Mouse (Mus musculus) CD4-positive, CD25-positive, alpha-beta regulatory T cell (primary cell): ENCODE measurements around the gene Plxna3. TPM values are rescaled to one million over a fixed set of nuclear protein-coding genes. Genes with fewer than 3 reads are reported as not detected.

Experiments
- polyA plus RNA-seq: library from polyadenylated mRNA; unstranded; fragments of 100-300 nt; shearing (Covaris generic); gene quantifications from one replicate; pipeline ENCODE4 v1.2.1, GENCODE M21; 2017

Gene Plxna3
- polyA plus RNA-seq: 6.1 TPM

DNA sequence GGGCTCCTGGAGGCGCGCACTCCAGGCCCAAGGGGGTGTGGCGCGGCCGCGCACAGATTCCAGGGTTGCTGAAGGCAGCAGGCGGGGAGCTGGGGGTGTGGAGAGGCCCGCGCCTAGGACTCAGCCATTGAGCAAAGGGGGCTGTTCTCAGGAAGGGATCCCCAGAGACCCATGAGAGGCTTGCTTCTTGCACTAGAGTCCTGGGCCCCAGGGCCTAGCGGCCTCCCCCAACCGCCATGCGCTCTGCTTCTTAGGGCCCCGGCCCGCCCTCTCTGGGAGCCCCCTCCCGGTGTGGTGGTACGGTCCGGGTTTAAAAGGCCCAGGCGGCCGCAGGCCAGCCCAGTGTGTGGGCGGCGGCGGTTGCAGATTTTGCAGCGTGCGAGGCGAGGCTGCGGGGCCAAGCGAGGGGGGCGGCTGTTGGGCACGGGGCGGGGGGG lies at the start of gene Plxna3:
Plxna3 (plus strand) TSS at position 342 of the 437 bp plus-strand sequence.

DNA sequence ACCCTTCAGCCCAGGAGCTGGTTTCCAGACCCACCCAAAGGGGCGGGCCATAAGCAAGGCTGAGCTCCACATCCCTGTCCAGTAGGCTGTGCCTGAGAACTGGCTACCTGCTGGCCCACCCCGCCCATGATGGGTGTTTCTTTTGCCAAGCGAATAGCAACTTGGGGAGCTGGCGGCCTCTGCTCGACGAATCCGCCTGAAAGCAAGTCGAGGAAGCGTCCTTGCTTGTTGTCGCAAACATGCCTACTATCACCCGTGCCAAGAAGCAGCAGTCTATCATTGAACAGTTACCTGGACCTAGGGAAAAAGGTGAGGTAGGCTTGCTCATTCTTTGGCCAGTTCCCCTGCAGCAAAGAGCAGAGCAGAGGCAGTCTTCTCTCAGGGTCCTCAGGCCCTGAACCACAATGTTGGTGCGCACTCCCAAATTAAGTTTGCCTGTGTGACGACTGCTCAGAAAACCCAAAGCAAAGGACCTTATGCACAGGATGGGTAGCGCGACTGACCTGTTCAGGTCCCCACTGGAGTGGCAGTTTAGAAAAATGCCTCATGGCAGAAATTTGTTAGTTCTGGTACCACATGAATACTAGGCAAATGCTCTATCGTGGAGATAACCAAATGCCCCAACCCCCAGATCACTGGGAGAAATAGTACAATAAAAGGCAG lies 47.0 kb upstream of the Plxna3 start, which contains the start of the genes Taz and Dnase1l1:
Taz (plus strand) TSS at position 181 of the 663 bp plus-strand sequence.
Dnase1l1 (minus strand) TSS at position 606 of the 663 bp plus-strand sequence.

DNA sequence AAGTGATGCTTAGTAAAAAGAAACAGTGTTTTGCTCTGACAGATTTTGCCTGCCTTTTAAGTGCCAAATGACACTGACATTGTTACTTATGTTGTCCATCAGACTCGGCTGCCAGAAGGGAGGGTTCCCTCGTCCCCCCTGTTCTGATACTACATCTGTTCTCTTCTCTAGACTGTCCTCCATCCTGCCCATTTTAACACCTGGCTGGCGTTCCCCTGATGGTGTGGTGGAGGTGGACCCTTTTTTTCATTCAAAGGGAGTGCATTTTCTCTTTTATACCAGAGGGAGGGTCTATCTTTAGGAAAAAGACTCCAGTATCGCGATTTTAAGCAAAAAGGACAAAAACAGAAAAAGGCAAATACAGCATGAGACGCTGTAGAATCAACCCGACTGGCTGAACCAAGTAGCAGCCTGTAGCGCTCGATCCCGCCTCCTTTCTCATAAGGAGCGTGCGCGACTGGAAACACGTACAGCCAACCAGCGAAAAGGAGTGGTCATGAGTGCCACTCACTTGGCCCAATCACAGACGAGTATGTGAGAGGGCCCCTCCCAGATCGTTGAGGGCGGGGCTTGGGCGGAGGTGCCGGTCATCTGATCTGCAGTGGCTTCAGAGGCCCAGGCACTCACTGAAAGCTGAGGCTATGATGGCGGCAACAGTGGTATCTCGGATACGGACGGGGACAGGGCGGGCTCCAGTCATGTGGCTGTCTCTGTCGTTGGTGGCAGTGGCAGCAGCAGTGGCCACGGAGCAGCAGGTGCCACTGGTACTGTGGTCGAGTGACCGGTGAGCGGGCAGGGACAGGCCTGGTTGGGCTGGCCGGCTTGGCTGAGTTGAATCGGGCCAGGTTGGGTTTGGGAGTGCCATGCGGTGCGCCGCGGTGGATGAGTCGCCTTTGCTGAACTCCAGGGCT lies 32.1 kb upstream of the Plxna3 start, which contains the start of gene Atp6ap1:
Atp6ap1 (plus strand) TSS at position 560 of the 911 bp plus-strand sequence.

DNA sequence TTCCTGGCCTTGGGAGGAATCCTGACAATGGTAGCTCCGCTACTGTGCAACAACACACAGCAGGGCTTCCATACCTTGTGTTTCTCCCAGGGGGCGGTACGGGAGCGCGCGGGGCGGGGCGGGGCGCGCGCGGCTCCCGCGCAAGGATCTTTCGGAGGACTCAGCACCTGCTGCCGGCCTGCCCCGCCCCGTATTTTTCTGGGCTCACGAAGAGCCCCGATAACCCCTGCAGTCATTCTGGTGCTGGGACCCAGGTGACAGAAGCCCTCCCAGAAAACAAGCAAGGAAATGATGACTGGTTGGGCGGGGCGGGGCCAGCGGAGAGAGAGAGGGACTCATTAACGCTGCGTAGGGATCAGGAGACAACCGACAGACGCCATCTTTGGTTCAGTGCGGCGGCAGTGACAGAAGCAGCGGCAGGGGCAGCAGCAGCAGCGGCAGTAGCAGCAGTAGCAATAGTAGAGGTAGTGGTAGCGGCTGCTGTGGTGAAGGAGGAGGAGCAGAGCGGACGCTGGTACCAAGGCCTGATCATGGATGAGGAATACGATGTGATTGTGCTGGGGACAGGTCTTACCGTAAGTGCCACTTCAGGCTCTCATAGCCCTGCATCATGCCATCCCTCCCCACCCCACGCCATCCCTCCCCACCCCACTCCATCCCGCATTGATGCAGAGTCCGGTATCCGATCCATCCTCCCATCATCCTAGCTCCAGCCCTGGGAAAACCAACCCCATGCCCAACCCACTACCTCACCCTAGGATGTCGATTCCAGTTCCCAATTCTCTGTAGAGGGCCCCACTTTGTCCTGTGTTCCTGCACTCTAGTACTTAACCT lies 23.8 kb upstream of the Plxna3 start, which contains the start of gene Gdi1:
Gdi1 (plus strand) TSS at position 132 of the 834 bp plus-strand sequence.

DNA sequence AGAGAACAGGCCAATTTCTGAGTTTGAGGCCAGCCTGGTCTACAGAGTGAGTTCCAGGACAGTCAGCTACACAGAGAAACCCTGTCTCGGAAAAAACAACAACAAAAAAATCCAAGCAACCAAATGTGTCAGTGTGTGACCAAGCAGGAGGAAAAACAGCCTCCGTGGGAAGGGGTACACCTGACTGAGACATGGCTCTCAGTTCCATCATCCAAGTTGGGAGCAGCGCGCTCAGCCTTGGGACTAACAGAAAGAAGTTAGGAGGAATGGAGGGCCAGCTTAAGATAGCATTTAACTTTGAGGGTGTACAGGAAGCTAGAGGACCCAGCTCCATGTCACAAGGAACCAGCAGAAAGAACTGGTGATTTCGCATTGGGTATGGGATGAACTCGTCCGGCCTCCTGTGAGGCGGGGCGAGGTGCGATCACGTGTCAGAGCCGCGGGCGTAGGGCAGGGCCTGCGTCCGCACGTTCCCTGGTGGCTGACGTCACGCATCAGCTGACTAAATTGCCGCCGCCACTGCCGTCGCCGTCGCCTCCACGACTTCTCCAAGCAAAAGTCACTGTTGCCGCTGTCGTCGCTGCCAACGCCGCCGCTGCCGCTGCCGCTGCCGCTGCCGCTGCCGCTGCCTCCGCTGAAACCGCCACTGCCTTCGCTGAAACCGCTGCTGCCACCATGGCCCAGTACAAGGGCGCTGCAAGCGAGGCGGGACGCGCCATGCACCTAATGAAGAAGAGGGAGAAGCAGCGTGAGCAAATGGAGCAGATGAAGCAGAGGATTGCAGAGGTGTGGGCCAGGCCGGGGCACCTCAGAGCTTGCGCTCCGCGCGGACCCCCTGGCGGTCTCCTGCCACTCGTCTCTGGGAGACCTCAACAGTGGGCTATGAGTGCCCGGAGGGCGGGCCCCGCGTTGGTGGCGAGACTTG lies 16.1 kb upstream of the Plxna3 start, which contains the start of gene Fam50a:
Fam50a (plus strand) TSS at position 494 of the 925 bp plus-strand sequence.

DNA sequence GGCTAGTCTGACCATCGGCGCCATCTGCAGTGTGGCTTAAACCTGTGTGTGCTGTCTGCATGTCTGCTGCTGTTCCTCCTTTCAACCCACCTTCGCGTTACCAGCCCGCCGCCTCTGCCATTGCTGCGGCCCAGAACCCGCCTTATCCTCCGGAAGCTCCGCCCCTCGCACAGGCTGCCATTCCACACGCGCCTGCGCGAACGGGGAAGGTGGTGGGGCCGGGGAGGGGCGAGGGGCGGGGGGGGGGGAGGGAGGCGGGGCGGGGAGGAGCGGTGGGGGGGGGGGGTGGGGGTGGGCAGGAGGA lies 24.6 kb downstream of the Plxna3 start, which contains the start of gene Lage3:
Lage3 (minus strand) TSS at position 152 of the 304 bp plus-strand sequence.

DNA sequence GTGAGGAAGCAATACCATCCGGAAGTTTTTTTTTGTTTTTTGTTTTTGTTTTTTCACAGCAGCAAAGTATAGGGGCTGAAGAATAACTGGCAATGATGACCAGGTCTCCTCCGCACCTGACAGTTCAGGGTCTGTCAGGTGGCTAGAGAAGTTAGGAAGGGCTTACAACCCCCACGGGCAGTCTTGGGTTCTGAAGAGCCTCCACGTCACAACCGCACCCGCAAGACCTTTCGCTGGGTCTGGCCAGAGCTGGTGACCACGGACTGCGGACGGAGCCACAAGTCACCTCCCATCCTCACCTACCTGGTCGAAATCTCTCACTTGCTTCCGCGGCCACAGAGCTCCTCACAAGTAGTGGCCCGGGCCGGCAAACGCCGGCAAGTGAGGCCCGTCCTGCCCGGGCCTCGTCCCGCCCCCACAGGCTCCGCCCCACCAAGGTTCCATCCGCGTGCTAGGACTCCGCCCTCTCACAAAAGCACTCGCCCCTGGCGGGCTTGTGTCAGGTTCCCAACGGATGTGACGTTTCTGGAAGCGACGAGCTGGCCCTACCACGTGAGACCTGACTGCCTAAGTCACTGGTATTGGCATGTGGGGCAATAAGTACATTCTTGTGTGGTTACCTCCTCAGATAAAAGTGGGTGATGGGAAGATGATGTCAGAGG lies 44.2 kb downstream of the Plxna3 start, which contains the start of the genes Ubl4a and Slc10a3:
Ubl4a (minus strand) TSS at position 331 of the 662 bp plus-strand sequence.
Slc10a3 (minus strand) TSS at position 462 of the 662 bp plus-strand sequence.

DNA sequence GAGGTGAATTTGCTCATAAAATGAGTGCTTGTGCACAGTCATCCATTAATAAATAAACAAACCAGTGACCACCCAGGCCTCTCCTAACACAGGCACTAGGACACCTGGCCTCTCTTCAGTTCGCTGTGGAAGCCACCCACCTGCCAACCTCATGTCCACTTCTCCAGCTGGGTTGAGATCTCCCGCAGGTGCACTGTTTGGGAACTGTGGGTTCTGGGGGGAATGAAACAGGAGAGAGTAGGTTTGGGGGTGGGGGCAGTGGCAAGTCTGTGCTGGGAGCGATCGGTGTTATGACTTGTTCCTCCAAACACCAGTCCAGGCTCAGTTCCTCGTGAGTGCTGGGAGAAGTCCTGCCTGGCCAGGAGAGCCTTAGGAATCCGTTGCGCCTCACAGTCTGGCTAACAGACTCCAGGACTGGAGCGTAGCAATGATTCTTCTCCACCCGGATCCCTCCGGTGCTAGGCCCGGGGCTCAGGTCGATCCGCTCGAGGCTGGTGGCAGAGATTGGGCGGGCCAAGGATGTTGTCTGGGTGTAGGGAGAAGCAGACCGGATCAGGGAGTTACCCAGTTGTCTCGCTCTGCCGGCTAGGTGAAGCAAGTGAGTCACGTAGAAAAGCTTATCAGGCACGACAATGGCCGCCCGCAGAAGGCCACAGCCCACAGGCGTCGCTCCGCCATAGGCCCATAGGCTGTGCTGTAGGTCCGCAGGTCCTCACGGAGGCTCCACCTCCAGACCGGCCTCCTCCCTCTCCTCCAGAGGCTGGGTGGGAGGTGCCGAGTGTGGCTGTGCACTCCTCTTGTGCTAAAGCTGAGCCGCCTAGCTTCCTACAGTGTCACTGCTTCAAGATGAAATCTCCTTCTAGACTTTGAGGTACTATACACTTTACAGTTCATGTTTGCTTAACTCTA lies 63.9 kb downstream of the Plxna3 start, which contains the start of the genes Fam3a and Ikbkg:
Fam3a (minus strand) TSS at position 738 of the 909 bp plus-strand sequence.
Ikbkg (plus strand) TSS at position 756 of the 909 bp plus-strand sequence.

Other genes starting within 250 kb of the Plxna3 start
- gene Opn1mw, start 201.6 kb upstream of the Plxna3 start, polyA plus RNA-seq: not detected
- 41.3 TPM for gene Mecp2, start 193.7 kb upstream of the Plxna3 start, polyA plus RNA-seq
- not detected for gene Tex28, start 161.2 kb upstream of the Plxna3 start, polyA plus RNA-seq
- 1.2 TPM for gene Tktl1, start 151.8 kb upstream of the Plxna3 start, polyA plus RNA-seq
- gene Flna, start 79.2 kb upstream of the Plxna3 start, polyA plus RNA-seq: 292 TPM
- gene Emd, start 74.4 kb upstream of the Plxna3 start, polyA plus RNA-seq: 63.2 TPM
- 51.2 TPM for gene Rpl10, start 58.3 kb upstream of the Plxna3 start, polyA plus RNA-seq
- 152 TPM for gene Taz, start 47.2 kb upstream of the Plxna3 start, polyA plus RNA-seq
- 20.1 TPM for gene Dnase1l1, start 46.7 kb upstream of the Plxna3 start, polyA plus RNA-seq
- gene Atp6ap1, start 32.0 kb upstream of the Plxna3 start, polyA plus RNA-seq: 159 TPM
- gene Gdi1, start 24.1 kb upstream of the Plxna3 start, polyA plus RNA-seq: 326 TPM
- 77.1 TPM for gene Fam50a, start 16.0 kb upstream of the Plxna3 start, polyA plus RNA-seq
- gene Lage3, start 24.6 kb downstream of the Plxna3 start, polyA plus RNA-seq: 54.8 TPM
- gene Ubl4a, start 44.2 kb downstream of the Plxna3 start, polyA plus RNA-seq: 66.6 TPM
- 42.3 TPM for gene Slc10a3, start 44.3 kb downstream of the Plxna3 start, polyA plus RNA-seq
- 38.5 TPM for gene Fam3a, start 64.2 kb downstream of the Plxna3 start, polyA plus RNA-seq
- gene Ikbkg, start 64.2 kb downstream of the Plxna3 start, polyA plus RNA-seq: 44.6 TPM
- 57.8 TPM for gene G6pdx, start 100.1 kb downstream of the Plxna3 start, polyA plus RNA-seq
- gene Gm6880, start 152.3 kb downstream of the Plxna3 start, polyA plus RNA-seq: not detected
- gene Olfr1326-ps1, start 245.8 kb downstream of the Plxna3 start, polyA plus RNA-seq: 0.05 TPM